Mouse (Mus musculus) stomach, postnatal 0 days (tissue): ENCODE data around the gene Crebrf. TPM values are rescaled to one million over a fixed set of nuclear protein-coding genes. Genes with fewer than 3 reads are reported as not detected.
A peak's percentile ranks its signal among the peaks of the same experiment; 100 is the strongest.

Experiments
- ATAC-seq: fragments of 200-750 bp; cut with Nextera tagmentation; 2 replicates; pipeline ENCODE4 v1.8.0; 2017; ENCODE audit not compliant: low FRiP score, low TSS enrichment
- DNase-seq: peaks from one replicate; pipeline ENCODE4 v3.0.0-alpha.2; 2016; ENCODE audit warnings: low spot score
- H3K27ac ChIP-seq: fragments of 300-500 bp; sonication (generic); replicated peaks from 2 replicates; pipeline ENCODE4 v1.5.1; 2014; ENCODE audit warnings: mild to moderate bottlenecking, control low read depth
- H3K27me3 ChIP-seq: fragments of 300-500 bp; sonication (generic); 2 replicates; pipeline ENCODE4 v1.6.1; 2014; ENCODE audit warnings: low read length; ENCODE audit not compliant: control insufficient read depth, insufficient read depth
- H3K36me3 ChIP-seq: fragments of 300-500 bp; sonication (generic); 2 replicates; pipeline ENCODE4 v1.6.1; 2014; ENCODE audit warnings: low read length, mixed read lengths; ENCODE audit not compliant: control insufficient read depth, insufficient read depth
- H3K4me1 ChIP-seq: fragments of 300-500 bp; sonication (generic); replicated peaks from 2 replicates; pipeline ENCODE4 v1.6.1; 2014; ENCODE audit warnings: antibody characterized with exemption; ENCODE audit not compliant: control insufficient read depth, insufficient read depth
- H3K4me2 ChIP-seq: fragments of 300-500 bp; sonication (generic); replicated peaks from 2 replicates; pipeline ENCODE4 v1.6.1; 2014; ENCODE audit warnings: low read depth, mild to moderate bottlenecking, control low read depth, moderate library complexity
- H3K4me3 ChIP-seq: fragments of 300-500 bp; sonication (generic); 2 replicates; pipeline ENCODE4 v1.5.1; 2014; ENCODE audit warnings: low read depth, low read length, control low read depth
- H3K9ac ChIP-seq: fragments of 300-500 bp; sonication (generic); 2 replicates; pipeline ENCODE4 v1.6.1; 2014; ENCODE audit warnings: mild to moderate bottlenecking, low read length, control low read depth, mixed read lengths
- H3K9me3 ChIP-seq: fragments of 300-500 bp; sonication (generic); 2 replicates; pipeline ENCODE4 v1.6.1; 2016; ENCODE audit warnings: low read length; ENCODE audit not compliant: control insufficient read depth
- CTCF ChIP-seq: IDR thresholded peaks from 2 replicates; pipeline ENCODE4 v1.5.1; 2016; ENCODE audit warnings: antibody characterized with exemption, low read depth, mild to moderate bottlenecking, moderate library complexity
- EP300 ChIP-seq: optimal IDR thresholded peaks from 2 replicates; pipeline ENCODE3; 2016; ENCODE audit warnings: antibody characterized with exemption
- WGBS: fragments of 180-500 bp; shearing (Covaris S2); extraction: QIAGEN DNeasy Blood & Tissue Kit; methylation state at CpG from one replicate; pipeline ENCODE4 v1.1.7; 2014; 5-methylcytosine and 5-hydroxymethylcytosine counted together
- polyA plus RNA-seq: library from polyadenylated mRNA; unstranded; fragments of >200 nt; fragmentation: Nextera tagmentation; extraction: Ambion mirVana; gene quantifications from 2 replicates; pipeline ENCODE4 v1.2.1, GENCODE M21; 2015

Gene Crebrf
- polyA plus RNA-seq, 1 experiment from 2014 or later = 9.3 TPM

- Histone ChIP-seq H3K9ac (no peak overlapping the region), H3K27me3 (no peaks in the 10 kb centered on the region), H3K36me3 (peaks cover 17% of the 10 kb centered on the region), H3K9me3 (no peaks in the 10 kb centered on the region), H3K4me2 (no peak overlapping the region), H3K27ac (no peak overlapping the region), H3K4me1 (no peaks in the 10 kb centered on the region), H3K4me3 (no peak overlapping the region)
- no peak for ATAC-seq
- TF ChIP-seq EP300 (no peak), CTCF (no peak)
- WGBS = 87% methylated on average over 11 of the region's 11 CpGs
- DNase-seq = no peak
Measured at GRCm38 (mm10) chr17:26790269-26791214, 75.1 kb downstream of the Crebrf start.

- ATAC-seq = no peak
- peaks cover 17% of the 10 kb centered on the region for H3K36me3 ChIP-seq
Measured at GRCm38 (mm10) chr17:26791580-26791979, 76.1 kb downstream of the Crebrf start.

GRCm38 (mm10) chr17:26792096-26792495 is 76.6 kb downstream of the Crebrf start:
- DNase-seq = no peak
- Histone ChIP-seq H3K27me3 (no peaks in the 10 kb centered on the region), H3K4me2 (no peak overlapping the region), H3K9ac (no peak overlapping the region), H3K9me3 (no peaks in the 10 kb centered on the region), H3K4me3 (no peak overlapping the region), H3K4me1 (no peaks in the 10 kb centered on the region), H3K36me3 (peaks cover 17% of the 10 kb centered on the region), H3K27ac (no peak overlapping the region)
- 92% methylated on average over 15 of the region's 15 CpGs for WGBS
- TF ChIP-seq EP300 (no peak), CTCF (no peak)
- ATAC-seq = no peak

More at GRCm38 (mm10) chr17:26791580-26791979, 76.1 kb downstream of the Crebrf start:
- no peaks in the 10 kb centered on the region for H3K9me3 ChIP-seq
- H3K27ac ChIP-seq = no peak overlapping the region
- no peaks in the 10 kb centered on the region for H3K27me3 ChIP-seq
- DNase-seq = no peak
- 84% methylated on average over 7 of the region's 7 CpGs for WGBS
- no peak overlapping the region for H3K9ac ChIP-seq
- H3K4me2 ChIP-seq = no peak overlapping the region
- no peaks in the 10 kb centered on the region for H3K4me1 ChIP-seq
- no peak for TF ChIP-seq CTCF
- no peak for TF ChIP-seq EP300
- H3K4me3 ChIP-seq = no peak overlapping the region

- Histone ChIP-seq H3K27ac (peak overlapping the region; percentile 45), H3K4me1 (no peaks in the 10 kb centered on the region), H3K4me3 (no peak overlapping the region), H3K4me2 (no peak overlapping the region), H3K27me3 (no peaks in the 10 kb centered on the region), H3K36me3 (peaks cover 17% of the 10 kb centered on the region), H3K9me3 (no peaks in the 10 kb centered on the region), H3K9ac (no peak overlapping the region)
- TF ChIP-seq EP300 = no peak
- no peak for TF ChIP-seq CTCF
- 71% methylated on average over 5 of the region's 5 CpGs for WGBS
- ATAC-seq (peak; percentile 84), DNase-seq (peak; percentile 44)
Measured at GRCm38 (mm10) chr17:26793068-26793765, 77.8 kb downstream of the Crebrf start.

- Histone ChIP-seq H3K4me2 (no peak overlapping the region), H3K27me3 (no peaks in the 10 kb centered on the region), H3K36me3 (peaks cover 14% of the 10 kb centered on the region), H3K4me1 (no peaks in the 10 kb centered on the region), H3K27ac (no peak overlapping the region), H3K9me3 (no peaks in the 10 kb centered on the region), H3K9ac (no peak overlapping the region), H3K4me3 (no peak overlapping the region)
- DNase-seq (peak; percentile 74), ATAC-seq (peak; percentile 55; the same call in 1 of the 2 replicates)
- 16% methylated on average over 3 of the region's 3 CpGs for WGBS
- no peak for TF ChIP-seq EP300
- peak; percentile 90 for TF ChIP-seq CTCF
Measured at GRCm38 (mm10) chr17:26794744-26795143, 79.3 kb downstream of the Crebrf start.
